Mouse (Mus musculus) A20 (cell line): ENCODE measurements at regions not wholly inside any gene's neighbourhood (a gene's known extent, or its start where the extent isn't known, plus 50 kb on each side); places are given as distances from the start of the nearest gene placed in this dataset.
A peak's percentile ranks its signal among the peaks of the same experiment; 100 is the strongest.

Experiments used
- DNase-seq: peaks from one replicate; pipeline ENCODE4 v3.0.0-alpha.2; 2011; ENCODE audit warnings: low read depth, low spot score

DNA sequence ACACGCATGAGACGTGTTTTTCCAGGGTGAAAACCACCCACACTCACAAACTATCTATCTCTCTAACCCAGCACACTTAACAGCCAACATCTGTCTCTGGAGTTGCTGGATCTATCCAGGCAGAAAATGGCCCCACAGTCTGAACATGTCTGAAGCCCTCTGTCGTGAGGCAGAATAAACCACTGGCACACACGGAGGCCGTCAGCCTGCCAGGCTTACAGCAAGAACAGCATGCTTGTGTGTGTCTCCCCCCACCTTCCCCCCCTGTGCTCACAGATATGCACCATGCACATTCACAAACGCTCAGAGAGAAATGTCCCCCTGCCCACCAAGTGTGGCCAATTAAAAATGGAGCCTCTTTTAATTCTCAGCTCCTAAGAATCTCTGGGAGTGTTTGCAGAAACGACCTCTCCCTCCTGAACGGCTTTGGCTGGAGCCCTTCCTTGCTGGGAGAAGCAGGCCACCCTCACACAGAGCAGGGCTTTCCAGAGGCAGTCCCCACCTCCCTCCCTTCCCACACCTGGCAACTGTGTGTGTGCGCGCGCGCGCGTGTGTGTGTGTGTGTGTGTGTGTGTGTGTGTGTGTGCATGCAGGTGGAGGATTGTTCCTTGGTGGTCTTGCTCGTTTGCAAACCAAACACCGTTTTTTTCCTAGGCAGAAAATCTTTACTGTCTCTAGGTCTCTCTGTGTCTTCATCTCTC lies 88.7 kb downstream of the Edn3 start:
- DNase-seq = no peak

DNA sequence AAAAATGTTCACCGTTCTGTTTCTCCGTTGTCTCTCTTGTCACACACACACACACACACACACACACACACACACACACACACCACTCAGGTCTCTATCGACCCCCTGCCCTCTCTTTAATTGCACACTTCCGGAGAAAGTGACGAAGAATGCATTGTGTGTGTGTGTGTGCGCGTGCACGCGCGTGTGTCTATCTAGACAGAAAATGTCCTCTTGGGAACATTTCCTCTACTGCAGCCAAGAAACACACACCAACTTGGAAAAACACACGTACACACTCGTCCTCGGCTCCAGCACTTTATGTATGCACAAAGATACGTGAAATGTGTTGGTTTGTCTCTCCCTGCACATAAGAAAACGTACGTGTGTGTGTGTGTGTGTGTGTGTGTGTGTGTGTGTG lies 90.4 kb downstream of the Edn3 start:
- no peak for DNase-seq

DNA sequence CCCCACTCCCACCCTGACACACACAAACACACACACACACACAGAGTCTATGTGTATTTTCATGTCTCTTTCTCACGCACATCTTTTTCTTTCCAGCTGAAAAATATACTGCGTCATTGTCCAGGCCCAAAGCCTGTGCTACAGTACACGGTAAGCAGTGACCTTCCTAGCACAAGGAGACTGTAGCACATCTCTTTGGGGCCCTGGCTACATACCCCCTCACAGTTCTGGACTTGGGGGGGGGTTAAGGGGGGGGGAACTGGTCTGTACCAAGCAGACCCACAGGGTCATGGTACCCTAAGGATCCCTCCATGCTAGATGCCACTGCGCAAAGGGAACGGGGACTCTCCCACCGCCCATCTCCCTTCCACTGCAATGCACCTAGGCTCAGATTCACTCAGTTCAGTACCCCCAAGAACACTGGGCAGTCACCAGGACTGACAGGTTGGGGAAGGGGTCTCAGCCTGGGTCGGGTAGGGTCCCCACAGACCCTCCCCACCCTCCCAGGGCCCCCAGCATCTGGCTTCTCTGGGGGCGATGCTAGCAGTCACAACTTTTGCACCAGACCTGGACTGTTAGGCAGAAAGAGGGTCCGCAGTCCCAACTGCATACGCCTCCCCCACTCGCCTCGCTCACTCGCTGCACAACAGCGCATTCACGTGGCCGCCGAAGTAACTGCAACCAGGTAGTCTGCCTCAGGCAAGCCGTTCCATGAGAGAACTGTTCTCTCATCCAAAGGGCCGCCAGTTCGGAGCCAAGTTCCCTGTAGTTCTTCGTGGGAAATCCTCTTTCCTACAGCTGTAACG lies 91.3 kb downstream of the Edn3 start:
- DNase-seq = peak; percentile 53

DNA sequence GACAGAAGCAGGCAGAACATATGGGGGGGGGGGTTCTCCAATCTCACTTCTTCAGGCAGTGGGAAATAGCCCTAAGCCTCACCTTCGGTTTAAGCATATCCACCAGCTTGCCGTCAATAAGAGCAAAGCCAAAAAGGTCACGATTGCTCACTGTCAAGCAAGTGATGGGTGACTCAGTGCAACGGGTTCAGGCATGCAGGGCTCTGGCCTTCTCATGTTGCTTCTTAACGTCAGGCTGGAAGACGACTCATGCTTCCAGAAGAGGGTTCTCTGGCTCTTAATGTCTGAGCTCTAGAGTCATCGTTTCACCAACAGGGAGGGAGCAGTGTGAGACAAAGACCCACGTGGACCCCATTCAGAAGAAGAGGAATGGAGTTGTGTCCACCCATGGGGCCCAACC lies 93.4 kb downstream of the Edn3 start:
- no peak for DNase-seq

DNA sequence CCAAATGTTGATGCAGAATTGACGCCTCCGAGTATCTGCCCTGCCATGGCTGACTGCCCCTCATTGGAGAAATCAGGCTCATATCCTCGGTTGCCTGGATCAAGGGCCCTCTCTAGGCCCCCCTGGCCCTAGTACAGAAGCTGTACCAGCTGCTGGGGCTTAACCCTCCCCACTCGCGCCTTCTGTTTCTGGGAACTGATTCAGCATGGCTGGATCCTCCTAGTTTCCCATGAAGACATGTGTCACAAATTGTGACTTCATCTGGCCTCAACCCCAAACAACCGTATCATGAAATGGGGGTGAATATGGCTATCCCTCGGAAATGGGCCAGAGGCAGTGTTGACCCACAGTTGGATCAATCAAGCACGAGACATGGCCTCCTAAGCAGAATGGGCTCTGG lies 95.1 kb downstream of the Edn3 start:
- DNase-seq = no peak

DNA sequence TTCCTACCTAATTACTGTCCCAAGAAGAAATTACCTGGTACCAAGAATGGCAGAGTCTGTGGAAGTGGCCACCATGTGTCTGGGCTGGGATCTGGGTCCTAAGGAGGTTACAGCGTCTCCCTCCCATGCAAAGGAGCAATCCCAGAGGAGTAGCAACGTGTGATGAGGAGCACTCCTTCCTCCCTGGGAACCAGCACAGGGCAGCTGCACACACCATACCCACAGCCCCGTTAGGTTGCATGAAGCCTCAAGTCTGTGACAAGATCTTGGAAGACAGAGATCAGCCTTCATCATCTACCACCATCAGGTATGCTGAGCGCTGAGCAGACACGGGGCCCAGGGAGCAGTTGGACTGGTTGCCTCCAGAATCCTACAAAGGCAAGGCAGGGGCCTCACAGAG lies 95.7 kb downstream of the Edn3 start:
- DNase-seq = no peak

DNA sequence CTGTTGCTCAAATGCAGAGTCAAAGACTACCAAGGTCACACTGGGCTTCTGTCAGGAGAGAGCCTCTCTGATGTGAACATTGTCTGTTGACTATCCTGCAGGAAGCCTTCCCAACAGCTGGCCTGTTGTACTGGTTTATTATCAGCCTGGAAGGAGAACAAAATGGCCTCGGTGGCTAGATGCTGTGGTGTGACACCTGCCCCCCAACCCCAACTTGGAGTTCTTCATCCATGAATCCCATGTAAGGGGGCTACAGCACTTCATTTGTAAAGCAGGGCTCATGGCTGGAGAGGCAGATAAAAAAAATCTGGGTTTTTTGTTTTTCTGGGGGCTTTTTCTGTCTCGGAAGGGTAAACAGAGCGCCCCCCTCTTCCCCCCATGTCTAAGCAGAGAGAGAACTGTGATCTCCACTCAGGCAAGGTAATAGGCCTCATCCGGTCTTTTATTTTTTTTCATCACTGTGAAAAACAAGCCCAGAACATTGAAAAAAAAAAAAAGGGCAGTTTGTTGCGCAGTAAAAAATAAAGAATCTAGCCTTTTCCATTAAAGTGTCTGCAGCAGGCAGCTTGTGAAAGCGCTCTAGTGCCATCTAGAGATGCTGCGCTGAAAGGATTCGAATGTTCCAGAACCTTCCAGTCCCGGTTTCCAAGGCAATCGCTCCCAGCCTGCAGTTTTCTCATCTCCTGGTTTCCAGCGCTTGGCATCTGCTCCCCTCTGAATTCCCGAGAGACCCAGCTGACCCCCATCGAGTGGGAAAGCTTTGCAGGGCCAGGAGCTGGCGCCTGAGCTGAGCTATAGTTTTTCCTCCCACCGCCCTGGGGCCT lies 97.8 kb downstream of the Edn3 start:
- DNase-seq = peak; percentile 7

DNA sequence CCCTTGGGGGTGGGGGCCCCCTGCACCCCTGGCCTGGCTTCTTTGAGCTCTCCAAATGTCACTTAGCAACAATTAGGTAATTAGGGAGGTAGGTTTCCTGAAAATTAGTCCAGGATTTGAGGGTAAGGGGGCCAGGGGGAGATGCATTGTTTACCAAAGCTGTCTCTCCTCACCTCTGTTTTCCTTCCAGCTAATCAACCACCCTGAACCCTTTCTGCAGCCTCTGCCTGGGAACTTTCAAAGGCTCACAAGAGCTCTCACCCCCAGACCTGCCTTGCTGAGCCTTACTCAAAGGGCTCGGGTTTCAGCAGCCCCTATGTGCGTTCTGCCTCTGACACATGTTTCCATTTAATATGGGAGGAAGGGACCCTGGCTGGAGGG lies 98.4 kb downstream of the Edn3 start:
- DNase-seq = no peak

DNA sequence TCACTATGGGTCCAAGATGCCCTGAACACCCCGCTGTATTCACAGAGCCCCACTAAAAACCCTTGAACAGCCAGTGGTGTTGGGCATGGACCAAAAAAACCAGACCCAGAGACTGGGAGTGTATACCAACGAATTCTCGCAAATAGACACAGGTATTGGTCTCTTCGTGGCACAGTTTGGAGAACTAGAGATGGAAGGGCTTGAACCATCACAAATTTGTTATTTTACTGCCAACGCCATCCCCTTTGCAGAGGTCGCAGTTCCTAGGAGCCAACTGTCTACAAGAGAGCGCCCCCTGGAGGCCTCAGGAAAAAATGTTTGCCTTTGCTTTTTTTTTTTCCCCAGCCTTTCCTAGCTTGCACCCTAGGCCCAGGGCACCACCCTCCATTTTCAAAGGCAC lies 99.1 kb downstream of the Edn3 start:
- peak; percentile 51 for DNase-seq

DNA sequence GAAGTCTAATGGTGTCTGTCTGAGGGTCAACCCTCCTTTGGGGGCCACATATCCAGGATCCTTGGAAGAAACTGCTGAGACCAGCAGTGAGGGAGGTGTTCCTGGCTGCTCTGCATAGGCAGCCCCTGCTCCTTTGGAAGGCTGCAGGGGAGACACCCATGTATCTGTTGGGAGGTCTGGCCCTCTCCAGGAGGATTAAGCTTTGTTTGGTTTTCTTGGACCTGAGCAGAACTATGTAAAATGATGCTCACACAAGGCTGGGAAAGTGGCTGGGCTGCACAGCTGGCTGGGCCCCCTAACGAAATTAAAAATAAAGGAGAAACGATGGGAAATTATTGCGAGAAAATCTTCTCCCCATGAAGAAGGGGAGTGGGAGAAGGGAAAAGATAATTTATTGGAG lies 104.2 kb downstream of the Edn3 start:
- no peak for DNase-seq

DNA sequence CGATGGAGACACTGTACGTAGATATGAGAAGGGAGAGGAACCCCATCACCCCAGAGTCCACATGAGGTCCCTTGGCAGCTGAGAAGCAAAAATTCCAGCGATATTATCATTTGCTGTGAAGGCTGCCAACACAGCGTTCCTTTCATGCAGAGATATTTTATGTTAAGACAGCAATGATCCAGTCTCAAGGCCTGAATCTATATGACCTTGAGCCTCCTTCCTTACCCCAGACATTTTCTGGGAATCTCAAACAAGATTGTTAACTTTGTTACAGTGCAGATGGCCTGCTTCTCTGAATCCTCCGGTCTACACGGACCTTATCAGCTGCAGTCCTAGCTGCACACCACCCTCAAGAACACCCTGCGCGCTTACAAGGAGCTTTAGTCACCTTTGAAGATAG lies 106.1 kb downstream of the Edn3 start:
- no peak for DNase-seq

DNA sequence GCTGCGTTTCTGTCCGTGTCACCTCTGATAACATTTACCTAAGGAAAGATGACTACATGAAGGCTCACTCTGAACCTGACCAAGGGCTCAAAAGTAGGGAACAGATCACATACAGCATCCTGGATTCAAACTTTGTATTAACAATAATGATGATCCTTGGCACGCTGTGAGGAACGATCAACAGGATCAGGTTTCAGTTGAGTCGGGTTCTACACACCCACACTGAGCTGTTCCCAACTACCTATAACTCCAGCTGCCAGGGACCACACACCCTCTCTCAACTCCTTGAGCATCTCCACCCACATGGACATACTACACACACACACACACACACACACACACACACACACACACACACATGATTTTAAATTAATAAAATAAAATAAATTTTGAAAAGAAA lies 107.0 kb downstream of the Edn3 start:
- DNase-seq = no peak

DNA sequence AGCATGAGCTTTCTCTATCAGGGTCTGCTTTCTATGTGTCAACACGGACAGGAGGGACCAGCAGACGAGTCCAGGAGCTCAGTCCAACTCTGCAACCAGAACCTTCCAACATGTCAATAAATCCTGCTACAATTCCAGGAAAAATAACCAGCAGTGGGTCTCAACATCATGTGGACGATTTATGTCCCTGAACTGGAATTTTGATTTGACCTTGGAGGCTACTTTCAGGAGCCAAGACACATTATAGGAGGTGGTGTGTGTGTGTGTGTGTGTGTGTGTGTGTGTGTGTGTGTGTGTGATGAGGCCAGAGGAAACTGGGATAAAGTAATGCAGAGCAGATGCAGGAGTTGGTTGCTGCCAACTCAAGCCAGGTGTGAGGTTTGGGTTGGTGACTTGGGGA lies 107.8 kb downstream of the Edn3 start:
- no peak for DNase-seq

DNA sequence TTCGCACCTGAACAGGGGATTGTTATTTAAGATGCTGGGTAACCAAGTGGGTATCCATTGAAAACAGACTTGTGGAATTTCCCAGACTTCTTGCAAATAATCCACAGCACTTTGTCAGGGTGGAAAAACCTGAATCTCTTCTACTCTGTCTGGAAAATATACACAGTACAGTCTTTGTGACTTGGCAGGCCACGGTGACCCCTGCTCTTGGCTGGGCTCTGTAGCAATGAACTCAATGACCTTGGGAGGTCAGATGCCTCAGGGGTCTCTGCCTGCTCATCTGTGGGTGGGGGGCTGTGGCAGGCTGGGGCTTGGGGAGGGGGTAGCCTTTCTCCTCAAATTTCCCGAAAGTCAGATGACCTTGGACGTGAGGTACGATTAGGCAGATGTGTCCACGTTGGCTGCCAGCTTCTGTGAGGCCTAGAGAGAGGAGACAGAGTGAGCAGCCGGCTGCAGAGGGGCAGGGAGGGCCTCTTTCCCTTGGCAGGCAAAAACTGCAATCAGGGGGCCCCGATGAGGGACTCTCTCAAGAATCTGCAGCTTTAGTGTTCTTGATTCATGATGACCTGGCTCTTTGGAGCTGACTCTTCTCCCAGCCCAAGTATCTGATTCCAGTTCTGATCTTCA lies 108.4 kb downstream of the Edn3 start:
- DNase-seq = no peak

DNA sequence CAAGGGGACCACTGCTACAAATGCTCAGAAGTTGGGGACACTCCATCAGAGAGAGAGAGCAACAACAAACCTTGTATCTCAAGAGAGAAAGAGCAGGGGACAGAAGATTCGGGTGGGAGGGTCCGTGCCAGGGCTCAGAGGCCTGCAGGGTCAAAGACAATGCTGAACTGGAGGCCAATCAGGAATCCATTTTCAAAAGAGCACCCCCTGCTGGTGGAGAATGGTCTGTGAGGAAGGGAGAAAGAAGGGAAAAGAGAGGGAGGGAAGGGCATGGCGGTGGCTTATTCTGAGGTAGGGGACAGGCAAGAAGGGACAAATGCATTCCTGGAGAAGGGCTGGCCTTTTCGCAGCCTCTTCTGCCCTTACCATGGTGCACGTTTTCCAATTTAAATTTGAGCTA lies 109.9 kb downstream of the Edn3 start:
- DNase-seq = peak; percentile 32

DNA sequence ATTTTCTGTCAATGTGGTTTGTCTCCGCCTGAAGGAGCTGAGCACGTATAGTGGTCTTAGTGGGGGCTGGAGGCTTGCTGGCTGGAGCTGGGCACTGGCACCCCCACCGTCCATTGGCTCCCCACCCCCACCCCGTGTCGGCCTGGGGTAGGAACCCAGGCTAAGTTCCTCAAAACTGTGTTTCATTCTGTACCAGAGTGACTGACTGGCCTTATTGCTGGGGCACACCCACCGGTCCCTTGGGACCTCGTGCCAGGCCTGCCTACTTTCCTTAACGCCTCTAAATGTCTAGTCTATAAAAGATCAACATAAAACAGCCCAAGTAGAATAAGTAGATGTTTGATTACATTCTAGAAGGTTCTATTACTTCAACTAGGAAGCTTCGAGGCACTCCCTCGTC lies 110.8 kb downstream of the Edn3 start:
- peak; percentile 84 for DNase-seq

DNA sequence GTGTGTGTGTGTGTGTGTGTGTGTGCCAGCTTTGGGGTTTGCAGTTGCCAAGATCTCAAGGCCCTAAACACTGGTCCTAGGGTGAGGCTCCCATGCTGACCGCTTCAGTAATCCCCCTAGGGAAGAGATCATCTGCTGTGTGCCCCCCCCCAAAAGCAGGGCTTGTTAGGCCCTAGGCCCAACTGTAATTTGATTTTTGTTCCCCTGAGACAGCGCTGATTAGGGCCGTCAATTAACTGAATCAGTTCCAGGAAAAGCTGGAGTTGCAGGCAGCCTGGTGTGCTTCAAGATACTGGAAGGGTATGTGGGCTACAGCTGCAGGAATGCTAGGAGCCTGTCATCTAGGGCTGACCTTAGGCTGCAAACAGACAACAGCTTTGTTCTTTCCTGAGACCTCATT lies 111.4 kb downstream of the Edn3 start:
- no peak for DNase-seq

DNA sequence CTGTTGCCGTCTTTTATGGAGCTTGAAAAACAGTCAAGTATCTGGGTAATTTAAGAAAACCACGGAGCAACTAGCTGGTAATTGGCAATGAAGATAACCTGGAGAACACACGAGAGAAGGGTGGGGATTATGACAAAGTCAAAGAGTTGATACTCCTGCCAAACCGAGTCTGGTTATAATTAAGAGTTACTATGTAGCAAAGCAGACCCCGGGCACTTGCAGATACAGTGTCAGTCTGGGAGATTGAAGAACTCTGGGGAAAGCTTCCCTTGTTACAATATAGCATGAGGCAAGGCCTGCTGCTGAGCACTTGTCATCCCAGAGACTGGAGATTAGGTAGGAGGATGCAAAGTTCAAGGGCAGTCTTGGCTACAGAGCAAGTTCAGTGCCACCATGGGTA lies 116.5 kb downstream of the Edn3 start:
- no peak for DNase-seq

DNA sequence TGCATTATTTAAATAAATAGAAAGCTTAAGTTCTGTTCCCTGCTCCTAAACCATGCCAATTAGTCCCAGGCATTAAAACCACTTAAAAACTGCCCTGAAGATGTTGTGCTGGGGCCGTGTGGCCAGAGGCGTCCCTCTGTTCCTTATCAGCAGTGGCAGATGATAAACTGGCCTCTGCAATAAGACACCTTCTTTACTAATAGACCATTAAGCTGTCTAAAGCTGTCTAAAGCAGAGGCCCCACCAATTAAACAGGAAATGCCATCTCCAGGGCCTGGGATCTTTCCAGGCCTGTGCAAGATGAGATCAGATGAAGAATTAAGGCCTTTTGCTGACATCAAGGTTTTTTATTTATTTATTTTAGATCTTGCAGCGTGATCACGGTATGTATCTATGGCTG lies 118.6 kb downstream of the Edn3 start:
- no peak for DNase-seq

DNA sequence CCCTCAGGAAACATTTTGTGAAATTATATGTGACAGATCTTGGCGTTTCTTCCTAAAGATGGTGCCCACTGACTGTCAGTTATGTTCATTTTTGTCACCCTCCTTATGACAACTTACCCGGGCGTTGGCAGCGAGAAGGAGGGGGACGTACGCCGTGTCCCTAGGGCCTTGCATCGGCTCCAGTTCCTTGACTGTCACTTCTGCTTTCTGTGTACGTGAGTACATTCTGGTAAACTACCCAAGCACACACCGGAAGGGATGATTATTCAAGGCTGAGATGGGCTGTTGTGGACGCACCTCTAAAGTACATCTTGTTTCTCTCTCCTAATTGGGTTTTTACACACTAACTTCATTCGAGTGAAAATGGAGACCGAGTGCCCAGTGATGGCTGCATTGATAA lies 120.2 kb downstream of the Edn3 start:
- DNase-seq = peak; percentile 66

DNA sequence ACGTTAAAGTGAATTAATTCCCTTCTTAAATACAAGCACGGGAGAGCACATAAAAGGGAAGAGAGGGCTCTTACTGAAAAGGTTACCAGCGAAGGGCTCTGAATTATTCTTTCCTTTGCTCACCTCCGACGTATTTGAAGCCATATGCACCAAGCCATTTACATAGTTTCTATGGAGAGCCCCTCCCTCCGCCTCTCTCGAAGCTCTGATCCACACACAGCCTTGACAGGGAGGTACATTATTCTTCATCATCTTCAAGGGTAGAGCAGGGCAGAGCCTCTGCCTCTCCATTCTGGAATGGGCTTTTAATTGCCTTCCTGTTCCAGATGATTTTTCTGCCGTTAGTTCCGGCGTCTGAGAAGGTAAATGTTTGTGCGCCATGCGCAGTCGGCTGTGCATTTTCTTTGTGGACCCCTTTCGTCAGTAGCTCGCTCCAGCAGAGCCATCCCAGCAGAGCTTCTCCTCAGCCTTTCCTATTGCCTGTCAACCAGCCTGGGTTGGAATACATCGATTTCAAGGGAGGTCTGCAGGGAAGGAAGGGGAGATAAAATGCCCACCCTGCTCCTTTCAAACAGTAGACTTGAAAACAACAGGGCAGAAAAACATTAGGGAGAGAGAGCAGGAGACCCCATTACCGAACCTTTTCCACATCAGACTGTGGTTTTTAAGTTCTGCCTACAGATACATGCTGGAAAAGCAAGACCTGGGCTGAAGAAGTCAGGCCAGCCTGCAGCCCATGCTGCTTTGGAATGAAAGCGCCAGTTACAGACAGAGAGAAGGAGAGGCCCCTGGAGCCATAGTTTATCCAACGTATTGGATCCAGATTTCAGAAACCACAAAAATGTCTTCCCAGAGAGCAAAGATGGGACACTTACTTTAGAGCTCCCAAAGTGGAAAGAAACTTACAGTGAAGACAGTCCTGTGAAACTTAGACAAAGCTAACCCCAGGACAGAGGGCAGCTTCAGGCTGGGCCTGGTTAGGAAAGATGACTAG lies 124.1 kb downstream of the Edn3 start:
- no peak for DNase-seq
